Mouse (Mus musculus) intestine, embryonic 16.5 days (tissue): ENCODE measurements around the gene Mprip. TPM values are rescaled to one million over a fixed set of nuclear protein-coding genes. Genes with fewer than 3 reads are reported as not detected.
"Not testable (repeated sequence)": the region's sequence is repeated elsewhere in the genome, so short reads cannot be mapped to it uniquely, and the experiment has no call there.

ENCODE experiments used
- ATAC-seq: fragments of 200-750 bp; cut with Nextera tagmentation; 2 replicates; pipeline ENCODE4 v1.8.0; 2017; ENCODE audit warnings: moderate TSS enrichment, moderate library complexity
- H3K27ac ChIP-seq: fragments of 300-500 bp; sonication (generic); 2 replicates; pipeline ENCODE4 v1.5.1; 2014; ENCODE audit warnings: mild to moderate bottlenecking, low read length
- H3K27me3 ChIP-seq: fragments of 300-500 bp; sonication (generic); replicated peaks from 2 replicates; pipeline ENCODE4 v1.6.1; 2014; ENCODE audit warnings: low read length, control low read depth, mixed read lengths; ENCODE audit not compliant: control insufficient read depth, insufficient read depth
- H3K36me3 ChIP-seq: fragments of 300-500 bp; sonication (generic); 2 replicates; pipeline ENCODE4 v1.6.1; 2014; ENCODE audit warnings: low read length, control low read depth; ENCODE audit not compliant: control insufficient read depth, insufficient read depth
- H3K4me1 ChIP-seq: fragments of 300-500 bp; sonication (generic); 2 replicates; pipeline ENCODE4 v1.6.1; 2014; ENCODE audit warnings: low read length, control low read depth, mixed read lengths; ENCODE audit not compliant: control insufficient read depth, insufficient read depth
- H3K4me2 ChIP-seq: fragments of 300-500 bp; sonication (generic); 2 replicates; pipeline ENCODE4 v1.6.1; 2014; ENCODE audit warnings: low read depth, low read length, control low read depth
- H3K4me3 ChIP-seq: fragments of 300-500 bp; sonication (generic); 2 replicates; pipeline ENCODE4 v1.5.1; 2014; ENCODE audit warnings: mild to moderate bottlenecking, low read length
- H3K9ac ChIP-seq: fragments of 300-500 bp; sonication (generic); 2 replicates; pipeline ENCODE4 v1.6.1; 2014; ENCODE audit warnings: low read depth, low read length
- H3K9me3 ChIP-seq: fragments of 300-500 bp; sonication (generic); 2 replicates; pipeline ENCODE4 v1.6.1; 2016; ENCODE audit warnings: low read length, control low read depth; ENCODE audit not compliant: control insufficient read depth
- WGBS: fragments of 180-500 bp; shearing (Covaris S2); extraction: QIAGEN DNeasy Blood & Tissue Kit; methylation state at CpG from one replicate; pipeline ENCODE4 v1.1.7; 2014; 5-methylcytosine and 5-hydroxymethylcytosine counted together
- polyA plus RNA-seq: library from polyadenylated mRNA; unstranded; fragments of >200 nt; fragmentation: Nextera tagmentation; extraction: Ambion mirVana; gene quantifications from 2 replicates; pipeline ENCODE4 v1.2.1, GENCODE M21; 2015

Gene Mprip
- polyA plus RNA-seq, 1 experiment from 2014 or later, result 25.2 TPM

DNA sequence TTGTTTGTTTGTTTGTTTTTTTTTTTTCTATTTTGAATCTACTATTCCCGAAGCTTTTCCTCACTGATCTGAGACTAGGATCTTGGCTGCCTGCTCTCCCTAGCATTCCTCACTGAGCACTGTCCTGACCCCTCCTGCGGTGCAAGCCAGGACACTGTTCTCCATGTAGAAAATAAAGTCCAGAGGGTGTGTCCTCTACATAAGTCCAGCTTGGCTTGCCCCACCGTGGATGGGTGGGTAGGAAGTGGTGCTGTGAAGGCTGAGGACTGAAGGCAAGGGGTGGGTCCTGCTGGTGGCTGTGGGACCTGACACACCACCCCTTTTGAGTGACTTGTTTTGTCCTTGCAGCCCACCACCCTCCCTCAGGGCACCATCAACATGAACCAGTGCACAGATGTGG, 66.1 kb downstream of the Mprip start:
- Histone ChIP-seq H3K27me3 (no peaks in the 10 kb centered on the region), H3K4me2 (no peak overlapping the region), H3K4me3 (no peak overlapping the region), H3K27ac (no peak overlapping the region), H3K4me1 (peaks cover 7% of the 10 kb centered on the region; the same call in 1 of the 2 replicates), H3K9me3 (no peaks in the 10 kb centered on the region), H3K36me3 (no peaks in the 10 kb centered on the region; the same call in 1 of the 2 replicates), H3K9ac (no peak overlapping the region)
- 75% methylated on average over 3 of the region's 3 CpGs for WGBS
- no peak for ATAC-seq

DNA sequence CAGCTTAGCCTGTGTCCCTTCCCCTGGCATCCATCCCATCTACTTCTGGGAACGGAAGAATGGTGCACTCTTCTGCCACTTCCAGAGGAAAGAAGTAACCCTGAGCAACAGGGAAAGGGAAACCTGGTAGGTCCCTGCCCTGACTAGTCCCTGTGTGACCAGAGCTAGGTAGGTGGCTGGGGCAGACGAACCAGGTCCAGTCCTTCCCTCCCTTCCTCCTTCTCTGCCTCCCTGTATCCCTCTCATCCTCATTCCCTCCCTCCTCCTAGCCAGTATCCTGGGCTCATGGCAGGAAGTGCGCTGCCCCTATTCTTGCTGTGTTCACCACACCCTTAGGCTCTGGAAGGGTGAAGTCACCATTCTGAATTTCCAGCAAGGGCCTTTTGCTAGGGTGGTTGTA, 70.7 kb downstream of the Mprip start:
- Histone ChIP-seq H3K9ac (no peak overlapping the region), H3K27ac (peak overlapping the region; percentile 87), H3K4me1 (peaks cover 7% of the 10 kb centered on the region; the same call in 1 of the 2 replicates), H3K27me3 (no peaks in the 10 kb centered on the region), H3K9me3 (no peaks in the 10 kb centered on the region), H3K36me3 (no peaks in the 10 kb centered on the region; the same call in 1 of the 2 replicates), H3K4me2 (no peak overlapping the region), H3K4me3 (no peak overlapping the region)
- WGBS, result 71% methylated on average over 3 of the region's 3 CpGs
- ATAC-seq, result no peak

DNA sequence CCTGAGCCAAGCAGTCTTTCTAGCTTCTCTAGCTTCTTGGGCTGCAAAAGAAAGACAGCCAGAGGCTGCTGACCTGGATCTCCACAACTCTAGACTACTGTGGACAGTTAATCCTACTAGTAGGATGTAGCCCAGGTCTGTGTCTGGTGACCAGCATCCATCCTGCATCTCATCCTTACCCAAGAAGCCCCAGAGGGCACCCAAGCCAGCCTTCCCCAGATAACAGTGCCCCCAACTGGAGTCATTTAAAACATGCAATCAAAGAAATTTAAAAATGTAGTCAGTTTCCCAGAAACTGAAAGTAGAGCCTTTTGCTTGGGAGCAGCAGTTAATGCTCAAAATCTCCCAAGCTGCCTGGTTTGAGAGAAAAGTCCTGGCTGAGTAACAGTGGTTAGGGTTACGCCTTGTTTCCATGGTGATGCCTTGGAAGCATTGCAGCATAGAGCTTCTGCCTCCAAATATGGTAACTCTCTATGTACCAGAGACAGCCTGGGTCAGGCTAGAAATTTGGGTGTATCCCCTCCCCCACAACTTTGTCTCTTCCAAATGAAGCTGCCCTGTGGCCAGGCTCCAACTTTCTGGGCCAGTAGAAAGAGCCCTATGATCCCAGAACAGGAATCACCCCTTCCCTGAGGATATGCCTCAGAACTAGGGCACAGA, 71.4 kb downstream of the Mprip start:
- no peaks in the 10 kb centered on the region for H3K27me3 ChIP-seq
- peak; percentile 90 for ATAC-seq
- H3K27ac ChIP-seq, result peak overlapping the region; percentile 87
- WGBS, result 38% methylated on average over 1 of the region's 1 CpGs
- peaks cover 5% of the 10 kb centered on the region for H3K36me3 ChIP-seq
- H3K9me3 ChIP-seq, result no peaks in the 10 kb centered on the region
- H3K4me2 ChIP-seq, result no peak overlapping the region
- H3K4me3 ChIP-seq, result no peak overlapping the region
- H3K9ac ChIP-seq, result no peak overlapping the region
- H3K4me1 ChIP-seq, result peaks cover 7% of the 10 kb centered on the region; the same call in 1 of the 2 replicates

DNA sequence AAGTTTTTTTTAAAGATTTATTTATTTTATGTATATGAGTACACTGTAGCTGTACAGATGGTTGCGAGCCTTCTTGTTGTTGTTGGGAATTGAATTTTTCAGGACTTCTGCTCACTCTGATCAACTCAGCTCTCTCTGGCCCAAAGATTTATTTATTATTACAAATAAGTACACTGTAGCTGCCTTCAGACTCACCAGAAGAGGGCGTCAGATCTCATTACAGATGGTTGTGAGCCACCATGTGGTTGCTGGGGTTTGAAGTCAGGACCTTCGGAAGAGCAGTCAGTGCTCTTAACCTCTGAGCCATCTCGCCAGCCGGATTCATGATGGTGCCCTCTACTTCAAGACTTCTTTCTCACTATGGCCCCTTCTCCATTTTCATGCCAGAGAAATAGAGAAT, 72.5 kb downstream of the Mprip start:
- not testable (repeated sequence) for H3K36me3 ChIP-seq, H3K27me3 ChIP-seq, ATAC-seq, H3K9ac ChIP-seq, H3K4me1 ChIP-seq, H3K9me3 ChIP-seq, H3K4me3 ChIP-seq, H3K4me2 ChIP-seq, H3K27ac ChIP-seq
- WGBS, result 79% methylated on average over 5 of the region's 5 CpGs

DNA sequence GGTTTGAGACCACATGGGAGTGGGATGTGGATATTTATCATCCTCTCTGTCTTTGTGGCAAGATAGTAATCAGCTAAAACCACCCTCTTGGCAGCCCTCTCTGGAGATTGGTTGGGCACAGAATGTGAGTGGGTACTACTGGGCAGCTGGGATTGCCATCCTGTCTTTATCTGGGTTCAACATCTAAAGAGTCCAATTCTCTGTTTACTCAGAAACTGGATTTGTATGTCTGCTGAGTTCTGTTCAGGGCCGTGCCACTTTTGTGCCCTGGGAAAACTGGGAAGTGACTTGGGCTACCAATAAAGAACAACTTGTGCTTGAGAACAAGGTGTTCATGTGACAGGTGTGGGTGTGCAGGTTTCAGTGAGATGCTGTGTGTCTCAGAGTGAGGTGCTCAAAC, 73.2 kb downstream of the Mprip start:
- Histone ChIP-seq H3K4me2 (no peak overlapping the region), H3K4me3 (no peak overlapping the region), H3K4me1 (peaks cover 7% of the 10 kb centered on the region; the same call in 1 of the 2 replicates), H3K27ac (no peak overlapping the region), H3K27me3 (no peaks in the 10 kb centered on the region), H3K36me3 (peaks cover 6% of the 10 kb centered on the region; the same call in 1 of the 2 replicates), H3K9ac (no peak overlapping the region), H3K9me3 (no peaks in the 10 kb centered on the region)
- no peak for ATAC-seq
- WGBS, result 74% methylated on average over 1 of the region's 1 CpGs

DNA sequence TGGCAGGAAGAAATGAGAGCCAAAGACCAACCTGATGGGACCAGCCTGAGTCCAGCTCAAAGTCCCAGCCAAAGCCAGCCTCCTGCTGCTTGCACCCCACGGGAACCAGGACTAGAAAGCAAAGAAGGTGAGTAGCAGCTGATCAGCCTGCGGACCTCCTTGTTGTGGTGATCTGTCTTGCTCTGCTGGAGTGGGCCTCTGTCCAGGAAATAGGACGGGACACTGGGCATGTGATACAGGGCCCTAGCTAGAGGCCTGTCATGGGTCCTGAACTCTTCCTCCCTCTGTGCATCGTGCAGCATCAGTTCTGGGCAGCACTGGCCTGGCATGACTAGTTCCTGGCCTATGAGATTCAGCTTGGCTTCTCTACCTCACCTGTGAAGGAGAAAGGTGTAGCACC, 74.8 kb downstream of the Mprip start:
- not testable (repeated sequence) for H3K4me1 ChIP-seq, H3K9me3 ChIP-seq, H3K36me3 ChIP-seq, ATAC-seq, H3K9ac ChIP-seq, H3K27ac ChIP-seq, H3K4me2 ChIP-seq, H3K4me3 ChIP-seq, H3K27me3 ChIP-seq
- 90% methylated on average over 4 of the region's 4 CpGs for WGBS

DNA sequence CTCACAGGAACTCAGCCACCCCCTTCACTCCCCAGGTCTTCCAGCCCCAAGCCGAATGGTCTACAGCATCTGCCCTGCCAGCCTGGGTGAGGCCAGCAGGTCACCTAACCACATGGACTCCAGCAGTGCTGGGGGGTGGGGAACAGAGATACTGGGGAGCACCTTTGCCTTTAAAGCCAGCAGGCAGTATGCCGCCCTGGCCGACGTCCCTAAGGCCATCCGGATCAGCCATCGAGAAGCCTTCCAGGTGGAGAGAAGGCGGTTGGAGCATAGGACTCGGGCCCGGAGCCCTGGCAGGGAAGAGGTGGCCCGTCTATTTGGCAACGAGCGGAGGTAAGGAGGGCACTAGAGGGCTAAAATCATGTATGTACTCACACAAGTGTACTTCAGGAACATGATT, 76.1 kb downstream of the Mprip start:
- no peak overlapping the region for H3K9ac ChIP-seq
- no peaks in the 10 kb centered on the region for H3K4me1 ChIP-seq
- no peaks in the 10 kb centered on the region for H3K9me3 ChIP-seq
- WGBS, result 93% methylated on average over 12 of the region's 12 CpGs
- H3K36me3 ChIP-seq, result peaks cover 18% of the 10 kb centered on the region
- H3K27ac ChIP-seq, result no peak overlapping the region
- no peaks in the 10 kb centered on the region for H3K27me3 ChIP-seq
- no peak overlapping the region for H3K4me2 ChIP-seq
- H3K4me3 ChIP-seq, result no peak overlapping the region
- no peak for ATAC-seq

DNA sequence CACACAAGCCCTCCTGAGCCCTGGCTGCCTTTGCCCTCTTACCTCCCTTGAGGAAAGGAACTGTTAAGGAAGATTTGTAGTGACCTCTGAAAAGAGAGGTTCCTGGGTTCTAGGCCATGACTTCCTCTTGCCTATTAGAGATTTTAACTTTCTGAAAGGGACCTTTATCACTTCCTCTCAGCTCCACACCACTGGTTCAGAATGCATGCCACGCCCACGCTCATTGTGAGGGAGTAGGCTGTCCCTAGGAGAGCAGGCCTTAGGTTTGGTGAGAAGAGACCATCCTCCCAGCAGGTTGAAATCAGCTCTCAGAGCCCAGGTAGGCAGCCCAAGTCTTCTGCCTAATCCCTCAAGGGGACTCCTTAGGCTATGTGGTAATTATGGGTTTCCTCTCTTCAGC, 78.9 kb downstream of the Mprip start:
- Histone ChIP-seq H3K4me3 (no peak overlapping the region), H3K27ac (no peak overlapping the region), H3K9ac (no peak overlapping the region), H3K27me3 (no peaks in the 10 kb centered on the region), H3K36me3 (peaks cover 32% of the 10 kb centered on the region), H3K4me1 (no peaks in the 10 kb centered on the region), H3K4me2 (no peak overlapping the region), H3K9me3 (no peaks in the 10 kb centered on the region)
- 82% methylated on average over 2 of the region's 2 CpGs for WGBS
- no peak for ATAC-seq

DNA sequence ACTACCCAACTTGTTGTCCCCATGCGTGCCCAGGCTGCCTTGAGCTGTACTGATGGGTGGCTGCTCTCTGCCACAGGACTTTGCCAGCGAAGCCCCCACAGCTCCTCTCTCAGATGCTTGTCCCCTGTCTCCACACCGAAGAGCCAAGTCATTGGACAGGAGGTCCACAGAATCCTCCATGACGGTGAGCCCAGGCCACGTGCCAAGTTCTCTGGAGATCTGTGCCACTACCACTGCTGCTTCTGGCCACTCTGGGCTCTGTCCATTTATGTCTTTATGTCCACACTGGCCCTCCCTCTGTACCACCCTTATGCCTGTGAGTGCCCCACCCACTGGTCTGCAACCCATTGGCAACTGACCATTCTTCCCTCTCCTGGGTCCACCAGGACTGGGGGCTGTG, 80.8 kb downstream of the Mprip start:
- H3K27ac ChIP-seq, result no peak overlapping the region
- peaks cover 32% of the 10 kb centered on the region for H3K36me3 ChIP-seq
- H3K4me1 ChIP-seq, result no peaks in the 10 kb centered on the region
- no peaks in the 10 kb centered on the region for H3K9me3 ChIP-seq
- H3K4me2 ChIP-seq, result no peak overlapping the region
- no peaks in the 10 kb centered on the region for H3K27me3 ChIP-seq
- no peak for ATAC-seq
- H3K9ac ChIP-seq, result no peak overlapping the region
- H3K4me3 ChIP-seq, result no peak overlapping the region
- 96% methylated on average over 5 of the region's 5 CpGs for WGBS

DNA sequence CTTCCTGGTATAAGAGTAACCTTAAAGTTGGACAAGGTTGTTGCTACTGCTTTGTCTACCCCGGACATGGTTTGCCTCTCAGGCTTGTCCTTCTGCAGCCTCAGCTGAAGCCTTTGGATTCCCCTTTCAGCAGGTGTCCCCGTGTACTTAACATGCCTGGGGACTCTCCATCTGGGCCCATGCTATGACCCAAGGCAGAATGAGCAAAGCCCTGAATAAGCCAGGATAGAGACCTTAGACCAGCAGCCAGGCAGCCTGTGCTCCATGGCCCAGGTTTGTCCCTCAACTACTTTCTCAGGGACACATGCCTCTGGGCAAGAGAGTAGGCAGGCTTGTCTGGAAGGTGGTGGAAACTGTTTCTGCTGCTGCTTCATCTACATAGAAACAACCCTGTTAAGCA, 82.2 kb downstream of the Mprip start:
- H3K36me3 ChIP-seq, result peaks cover 26% of the 10 kb centered on the region; the same call in 1 of the 2 replicates
- ATAC-seq, result no peak
- no peaks in the 10 kb centered on the region for H3K27me3 ChIP-seq
- no peak overlapping the region for H3K4me2 ChIP-seq
- no peak overlapping the region for H3K27ac ChIP-seq
- H3K9ac ChIP-seq, result no peak overlapping the region
- no peaks in the 10 kb centered on the region for H3K4me1 ChIP-seq
- H3K4me3 ChIP-seq, result no peak overlapping the region
- no peaks in the 10 kb centered on the region for H3K9me3 ChIP-seq
- 97% methylated on average over 2 of the region's 2 CpGs for WGBS
